Mouse (Mus musculus): ENCODE measurements around the gene Nkain2. TPM values are rescaled to one million over a fixed set of nuclear protein-coding genes. Genes with fewer than 3 reads are reported as not detected.

Nkain2 gene
- polyA plus RNA-seq, 1 experiment from 2014 or later = 1.00 TPM

DNA sequence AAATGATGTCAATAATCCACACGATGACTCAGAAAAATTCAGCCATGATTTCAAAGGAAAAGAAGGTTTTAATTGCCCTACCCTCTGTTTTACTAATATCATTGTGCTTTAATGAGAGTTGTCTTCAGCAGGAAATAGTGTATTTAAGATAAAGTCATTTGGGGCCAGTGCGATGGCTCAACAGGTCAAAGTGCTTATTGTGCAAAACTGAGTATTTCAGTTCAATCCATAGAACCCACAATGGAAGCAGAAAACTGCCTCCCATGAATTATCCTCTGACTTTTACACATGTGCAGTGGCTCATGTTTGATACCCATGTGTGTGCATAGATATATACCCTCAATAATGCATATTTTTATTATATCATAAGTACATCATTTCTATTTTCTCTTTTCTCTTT lies 478.9 kb downstream of the Nkain2 start:
- Histone ChIP-seq H3K27me3 (ENCODE audit: control insufficient read depth, insufficient read depth, low read length) (no peaks in the 10 kb centered on the region), H3K4me1 (ENCODE audit: control insufficient read depth, insufficient read depth, low read length) (no peaks in the 10 kb centered on the region), H3K9me3 (replicated peaks; ENCODE audit: control insufficient read depth, low read length) (no peaks in the 10 kb centered on the region), H3K9ac (replicated peaks; ENCODE audit: low read length) (no peak overlapping the region), H3K27ac (replicated peaks; ENCODE audit: low read depth, low read length) (no peak overlapping the region), H3K4me2 (ENCODE audit: low read depth, low read length) (no peak overlapping the region), H3K4me3 (ENCODE audit: low read depth, low read length) (no peak overlapping the region), H3K36me3 (replicated peaks; ENCODE audit: control insufficient read depth, insufficient read depth, low read depth, low read length) (no peaks in the 10 kb centered on the region)
- ATAC-seq (replicated peaks; ENCODE audit: insufficient number of reproducible peaks, low FRiP score, low TSS enrichment, low read depth) (no peak), DNase-seq (ENCODE audit: low spot score) (no peak)
- WGBS = 89% methylated on average over 2 of the region's 2 CpGs

DNA sequence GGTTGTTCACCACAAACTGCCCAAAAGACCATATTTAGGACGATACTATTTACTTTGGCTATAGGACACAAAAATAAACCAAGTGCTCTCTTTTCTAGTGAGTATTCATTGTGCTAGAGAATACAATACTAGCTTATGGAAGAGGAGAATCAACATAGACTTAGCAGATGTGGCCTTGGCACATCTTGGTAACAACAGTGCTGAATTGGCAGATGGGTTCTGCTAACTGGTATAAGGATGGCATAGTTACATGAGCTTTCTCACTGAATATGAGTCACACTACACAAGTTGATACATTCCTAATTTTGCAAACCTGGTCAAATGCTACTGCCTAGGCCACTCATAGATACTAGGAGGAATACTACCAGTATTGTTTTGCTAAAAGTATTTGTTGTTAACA lies 489.3 kb downstream of the Nkain2 start:
- H3K27me3 ChIP-seq (ENCODE audit: control insufficient read depth, insufficient read depth, low read length) = no peaks in the 10 kb centered on the region
- 85% methylated on average over 1 of the region's 1 CpGs for WGBS
- H3K4me3 ChIP-seq (ENCODE audit: low read depth, low read length) = no peak overlapping the region
- H3K36me3 ChIP-seq (replicated peaks; ENCODE audit: control insufficient read depth, insufficient read depth, low read depth, low read length) = no peaks in the 10 kb centered on the region
- no peaks in the 10 kb centered on the region for H3K4me1 ChIP-seq (ENCODE audit: control insufficient read depth, insufficient read depth, low read length)
- ATAC-seq (replicated peaks; ENCODE audit: insufficient number of reproducible peaks, low FRiP score, low TSS enrichment, low read depth) (no peak), DNase-seq (ENCODE audit: low spot score) (no peak)
- H3K9ac ChIP-seq (replicated peaks; ENCODE audit: low read length) = no peak overlapping the region
- H3K27ac ChIP-seq (replicated peaks; ENCODE audit: low read depth, low read length) = no peak overlapping the region
- H3K9me3 ChIP-seq (replicated peaks; ENCODE audit: control insufficient read depth, low read length) = no peaks in the 10 kb centered on the region
- H3K4me2 ChIP-seq (ENCODE audit: low read depth, low read length) = no peak overlapping the region

DNA sequence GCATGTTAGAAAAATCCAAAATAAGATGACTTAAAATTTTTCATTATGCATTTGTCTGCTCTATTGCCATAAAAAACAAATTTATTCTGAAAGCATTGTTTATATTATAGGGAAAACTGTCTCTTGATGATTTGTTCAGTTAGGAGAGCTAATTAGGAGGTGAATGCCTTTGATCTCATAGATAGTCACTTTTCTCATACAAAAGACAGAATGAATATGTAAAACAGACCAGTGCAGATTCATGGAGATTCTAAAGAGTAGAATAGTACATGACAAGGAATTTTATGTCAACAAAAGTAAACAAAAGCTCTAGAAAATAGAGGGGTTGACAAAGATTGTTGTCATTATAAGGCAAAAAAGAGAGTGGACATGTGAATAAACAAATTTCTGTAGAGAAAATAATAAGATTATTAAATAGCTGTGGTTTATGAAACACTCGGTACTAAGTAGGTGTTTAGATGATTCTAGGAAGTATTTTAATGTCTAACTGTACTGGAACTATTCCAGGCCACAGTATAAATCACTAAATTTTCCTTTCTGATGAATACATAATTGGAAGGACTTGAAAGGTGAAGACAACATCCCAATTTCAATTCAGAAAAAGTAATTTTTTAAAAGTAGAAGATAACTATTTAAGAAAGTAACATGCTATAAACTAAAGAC lies 496.3 kb downstream of the Nkain2 start:
- Histone ChIP-seq H3K4me1 (ENCODE audit: control insufficient read depth, insufficient read depth, low read length) (no peaks in the 10 kb centered on the region), H3K36me3 (replicated peaks; ENCODE audit: control insufficient read depth, insufficient read depth, low read depth, low read length) (no peaks in the 10 kb centered on the region), H3K27me3 (ENCODE audit: control insufficient read depth, insufficient read depth, low read length) (no peaks in the 10 kb centered on the region), H3K4me3 (ENCODE audit: low read depth, low read length) (no peak overlapping the region), H3K4me2 (ENCODE audit: low read depth, low read length) (no peak overlapping the region), H3K27ac (replicated peaks; ENCODE audit: low read depth, low read length) (no peak overlapping the region), H3K9ac (replicated peaks; ENCODE audit: low read length) (no peak overlapping the region), H3K9me3 (replicated peaks; ENCODE audit: control insufficient read depth, low read length) (no peaks in the 10 kb centered on the region)
- ATAC-seq (replicated peaks; ENCODE audit: insufficient number of reproducible peaks, low FRiP score, low TSS enrichment, low read depth) (no peak), DNase-seq (ENCODE audit: low spot score) (no peak)
- WGBS = 80% methylated on average over 1 of the region's 1 CpGs

DNA sequence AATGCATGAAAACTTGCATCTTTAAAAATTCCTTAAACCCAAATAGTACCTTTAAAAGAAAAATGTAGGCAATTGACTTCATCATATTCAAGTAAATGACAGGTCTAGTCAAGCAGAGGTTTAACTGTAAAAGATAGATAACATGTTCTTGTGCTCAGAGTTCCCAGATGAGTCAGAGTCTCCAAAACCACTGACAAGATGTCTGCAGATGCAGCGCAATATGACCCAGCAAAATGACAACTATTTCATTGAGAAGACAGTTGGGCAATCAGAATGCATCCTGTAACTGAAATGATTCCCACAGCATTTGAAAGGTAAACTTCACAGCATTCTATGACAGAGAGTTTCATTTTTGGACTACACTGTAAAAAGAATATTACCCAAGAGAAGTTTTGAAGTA lies 496.9 kb downstream of the Nkain2 start:
- 93% methylated on average over 1 of the region's 1 CpGs for WGBS
- Histone ChIP-seq H3K36me3 (replicated peaks; ENCODE audit: control insufficient read depth, insufficient read depth, low read depth, low read length) (no peaks in the 10 kb centered on the region), H3K27ac (replicated peaks; ENCODE audit: low read depth, low read length) (no peak overlapping the region), H3K9ac (replicated peaks; ENCODE audit: low read length) (no peak overlapping the region), H3K4me3 (ENCODE audit: low read depth, low read length) (no peak overlapping the region), H3K27me3 (ENCODE audit: control insufficient read depth, insufficient read depth, low read length) (no peaks in the 10 kb centered on the region), H3K9me3 (replicated peaks; ENCODE audit: control insufficient read depth, low read length) (no peaks in the 10 kb centered on the region), H3K4me1 (ENCODE audit: control insufficient read depth, insufficient read depth, low read length) (no peaks in the 10 kb centered on the region), H3K4me2 (ENCODE audit: low read depth, low read length) (no peak overlapping the region)
- ATAC-seq (replicated peaks; ENCODE audit: insufficient number of reproducible peaks, low FRiP score, low TSS enrichment, low read depth) (no peak), DNase-seq (ENCODE audit: low spot score) (no peak)

DNA sequence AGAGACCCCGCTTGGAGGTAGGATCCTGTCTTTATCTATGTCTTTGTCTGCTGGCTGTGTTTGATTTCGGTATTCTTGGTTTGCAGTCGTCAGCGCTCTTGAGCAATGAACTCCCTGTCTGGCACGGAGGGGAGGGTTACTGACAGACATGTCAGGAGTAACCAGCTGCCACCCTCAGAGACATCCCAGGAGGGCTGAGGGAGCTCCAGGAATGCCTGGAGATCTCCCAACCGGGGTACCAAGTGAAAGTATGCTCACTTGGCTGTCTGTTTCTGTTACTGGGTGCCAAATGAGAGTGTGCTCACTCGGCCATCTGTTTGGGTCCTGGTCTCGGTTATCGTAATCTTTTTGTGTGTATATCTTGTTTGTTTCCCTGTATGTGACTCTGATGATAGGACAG lies 577.5 kb downstream of the Nkain2 start:
- no peaks in the 10 kb centered on the region for H3K36me3 ChIP-seq (replicated peaks; ENCODE audit: control insufficient read depth, insufficient read depth, low read depth, low read length)
- H3K4me1 ChIP-seq (ENCODE audit: control insufficient read depth, insufficient read depth, low read length) = no peaks in the 10 kb centered on the region
- DNase-seq (ENCODE audit: low spot score) = no peak
- ATAC-seq (replicated peaks; ENCODE audit: insufficient number of reproducible peaks, low FRiP score, low TSS enrichment, low read depth) = no peak
- WGBS = 95% methylated on average over 9 of the region's 9 CpGs
- no peaks in the 10 kb centered on the region for H3K9me3 ChIP-seq (replicated peaks; ENCODE audit: control insufficient read depth, low read length)
- H3K9ac ChIP-seq (replicated peaks; ENCODE audit: low read length) = no peak overlapping the region
- H3K27ac ChIP-seq (replicated peaks; ENCODE audit: low read depth, low read length) = no peak overlapping the region
- no peak overlapping the region for H3K4me2 ChIP-seq (ENCODE audit: low read depth, low read length)
- H3K4me3 ChIP-seq (ENCODE audit: low read depth, low read length) = no peak overlapping the region
- H3K27me3 ChIP-seq (ENCODE audit: control insufficient read depth, insufficient read depth, low read length) = no peaks in the 10 kb centered on the region

DNA sequence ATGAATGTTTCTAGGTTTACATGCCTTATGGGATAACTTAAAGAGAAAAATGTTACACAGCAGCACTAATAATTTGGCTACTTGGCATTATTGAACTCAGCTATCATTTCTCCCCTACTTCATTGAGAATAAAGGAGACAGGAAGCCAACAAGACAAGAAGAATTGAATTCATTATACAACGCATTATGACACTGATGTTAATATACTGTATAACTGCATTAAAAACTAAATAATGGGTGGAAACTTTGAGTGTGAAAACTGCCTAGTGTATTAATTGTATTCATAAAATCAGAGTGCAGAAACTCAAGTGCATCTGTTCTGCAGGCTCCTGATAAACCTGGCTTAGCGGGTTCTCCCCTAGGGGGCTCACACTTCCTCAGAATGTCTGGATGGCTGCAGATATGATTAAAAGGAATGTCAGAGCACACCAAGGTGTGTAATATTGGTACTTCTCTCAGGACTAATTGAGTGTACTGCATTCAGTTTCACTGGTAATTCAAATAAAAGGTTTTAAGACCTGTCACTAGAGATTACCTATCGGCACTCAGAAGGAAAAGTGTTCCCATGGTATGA lies 589.2 kb downstream of the Nkain2 start:
- no peak for DNase-seq (ENCODE audit: low spot score)
- no peak for ATAC-seq (replicated peaks; ENCODE audit: insufficient number of reproducible peaks, low FRiP score, low TSS enrichment, low read depth)
- no peaks in the 10 kb centered on the region for H3K27me3 ChIP-seq (ENCODE audit: control insufficient read depth, insufficient read depth, low read length)
- H3K27ac ChIP-seq (replicated peaks; ENCODE audit: low read depth, low read length) = no peak overlapping the region
- no peaks in the 10 kb centered on the region for H3K9me3 ChIP-seq (replicated peaks; ENCODE audit: control insufficient read depth, low read length)
- no peak overlapping the region for H3K9ac ChIP-seq (replicated peaks; ENCODE audit: low read length)
- no peaks in the 10 kb centered on the region for H3K36me3 ChIP-seq (replicated peaks; ENCODE audit: control insufficient read depth, insufficient read depth, low read depth, low read length)
- no peak overlapping the region for H3K4me2 ChIP-seq (ENCODE audit: low read depth, low read length)
- H3K4me3 ChIP-seq (ENCODE audit: low read depth, low read length) = no peak overlapping the region
- no peaks in the 10 kb centered on the region for H3K4me1 ChIP-seq (ENCODE audit: control insufficient read depth, insufficient read depth, low read length)
- WGBS = 88% methylated on average over 3 of the region's 3 CpGs

DNA sequence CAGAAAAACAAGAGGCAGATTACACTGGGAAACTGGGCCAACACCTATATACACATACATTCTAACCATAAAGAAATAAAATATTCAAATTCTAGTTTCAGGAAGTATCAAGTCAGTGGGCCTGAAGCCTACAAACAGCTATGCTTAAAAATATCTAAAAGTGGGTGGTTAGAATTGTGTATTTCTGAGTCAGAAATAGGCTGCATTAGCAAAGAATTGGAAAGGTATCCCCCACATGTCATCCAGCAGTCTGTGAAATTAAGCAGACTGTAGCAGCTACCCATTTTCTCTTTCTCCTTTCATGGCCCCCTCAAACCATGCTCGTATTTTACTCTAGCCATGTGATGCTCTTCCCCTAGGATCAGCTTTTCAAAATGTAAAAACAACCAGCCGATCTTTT lies 599.8 kb downstream of the Nkain2 start:
- Histone ChIP-seq H3K27ac (replicated peaks; ENCODE audit: low read depth, low read length) (no peak overlapping the region), H3K36me3 (replicated peaks; ENCODE audit: control insufficient read depth, insufficient read depth, low read depth, low read length) (no peaks in the 10 kb centered on the region), H3K27me3 (ENCODE audit: control insufficient read depth, insufficient read depth, low read length) (no peaks in the 10 kb centered on the region), H3K9me3 (replicated peaks; ENCODE audit: control insufficient read depth, low read length) (no peaks in the 10 kb centered on the region), H3K4me2 (ENCODE audit: low read depth, low read length) (no peak overlapping the region), H3K9ac (replicated peaks; ENCODE audit: low read length) (no peak overlapping the region), H3K4me1 (ENCODE audit: control insufficient read depth, insufficient read depth, low read length) (no peaks in the 10 kb centered on the region), H3K4me3 (ENCODE audit: low read depth, low read length) (no peak overlapping the region)
- WGBS = 64% methylated on average over 2 of the region's 2 CpGs
- no peak for ATAC-seq (replicated peaks; ENCODE audit: insufficient number of reproducible peaks, low FRiP score, low TSS enrichment, low read depth)
- DNase-seq (ENCODE audit: low spot score) = no peak

DNA sequence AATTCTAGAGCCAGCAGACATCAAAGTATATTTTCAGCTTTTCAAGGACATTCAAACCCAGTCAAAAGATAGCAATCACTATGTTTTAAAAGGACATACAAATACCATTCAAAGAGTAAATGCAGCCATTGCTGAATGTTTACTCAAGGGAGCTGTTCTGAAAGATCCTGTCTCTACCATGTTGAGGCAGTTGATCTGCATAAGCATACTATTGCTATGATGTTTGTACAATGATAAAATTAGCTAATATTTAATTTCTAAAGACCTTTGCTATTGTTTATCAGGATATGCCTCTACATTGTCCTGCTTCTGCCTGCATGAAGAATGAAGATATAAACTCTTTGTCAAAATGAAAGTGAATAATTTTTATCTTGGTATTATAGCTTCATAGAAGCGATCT lies 606.6 kb downstream of the Nkain2 start:
- ATAC-seq (replicated peaks; ENCODE audit: insufficient number of reproducible peaks, low FRiP score, low TSS enrichment, low read depth) = no peak
- Histone ChIP-seq H3K36me3 (replicated peaks; ENCODE audit: control insufficient read depth, insufficient read depth, low read depth, low read length) (no peaks in the 10 kb centered on the region), H3K27ac (replicated peaks; ENCODE audit: low read depth, low read length) (no peak overlapping the region), H3K27me3 (ENCODE audit: control insufficient read depth, insufficient read depth, low read length) (no peaks in the 10 kb centered on the region), H3K9ac (replicated peaks; ENCODE audit: low read length) (no peak overlapping the region), H3K4me2 (ENCODE audit: low read depth, low read length) (no peak overlapping the region), H3K4me3 (ENCODE audit: low read depth, low read length) (no peak overlapping the region), H3K9me3 (replicated peaks; ENCODE audit: control insufficient read depth, low read length) (no peaks in the 10 kb centered on the region), H3K4me1 (ENCODE audit: control insufficient read depth, insufficient read depth, low read length) (no peaks in the 10 kb centered on the region)
- no peak for DNase-seq (ENCODE audit: low spot score)
- 83% methylated on average over 1 of the region's 1 CpGs for WGBS

All from embryonic facial prominence, embryonic 11.5 days (tissue).